Mouse (Mus musculus) cerebral cortex, adult 2 months (tissue): ENCODE results near the gene Gm20388.

Experiments used
- WGBS: fragments of 180-500 bp; shearing (Covaris S2); methylation state at CpG from one replicate; pipeline ENCODE4 v1.1.7; 2018; 5-methylcytosine and 5-hydroxymethylcytosine counted together

Gm20388 gene

DNA sequence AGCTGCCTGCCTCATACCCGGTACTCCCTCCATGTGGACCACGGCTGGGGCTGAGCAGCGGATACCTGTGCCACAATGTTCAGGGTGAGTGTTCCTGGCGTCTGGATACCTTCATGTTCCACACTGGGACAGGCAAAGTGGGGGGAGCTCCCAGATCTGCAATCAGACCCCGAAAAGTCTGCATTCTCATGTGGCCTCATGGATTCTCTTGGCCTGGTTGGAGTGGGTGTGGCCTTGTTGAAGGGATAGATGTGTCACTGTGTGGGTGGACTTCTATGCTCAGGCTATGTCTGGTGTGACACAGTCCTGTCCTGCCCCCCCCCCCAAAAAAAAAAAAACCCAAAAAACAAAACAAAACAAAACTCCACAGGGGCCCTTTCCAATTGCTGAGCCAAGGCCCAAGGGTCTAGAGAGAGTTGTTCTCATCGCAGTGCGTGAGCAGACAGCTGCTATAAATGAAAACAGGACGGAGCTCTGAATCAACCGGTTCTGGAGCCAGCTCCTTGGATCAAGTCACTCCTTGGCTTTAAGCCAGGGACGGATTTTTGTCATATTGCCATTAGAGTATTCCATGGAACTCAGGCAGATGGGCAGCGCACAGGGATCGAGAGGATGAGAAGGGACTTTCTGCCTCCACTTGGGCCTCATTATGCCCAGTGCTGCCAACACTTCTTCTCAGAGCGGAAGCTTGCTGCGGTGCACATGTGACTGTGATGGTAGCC is 3231.3 kb downstream of the Gm20388 start:
- WGBS = 42% methylated on average over 14 of the region's 14 CpGs

GRCm38 (mm10) chr8:123145279-123145678 is 3234.6 kb downstream of the Gm20388 start:
- WGBS = 68% methylated on average over 6 of the region's 6 CpGs

- 54% methylated on average over 7 of the region's 7 CpGs for WGBS
Observed at GRCm38 (mm10) chr8:123146390-123146789, 3235.7 kb downstream of the Gm20388 start.

- 44% methylated on average over 9 of the region's 9 CpGs for WGBS
Observed at GRCm38 (mm10) chr8:123150737-123151171, 3240.1 kb downstream of the Gm20388 start.

DNA sequence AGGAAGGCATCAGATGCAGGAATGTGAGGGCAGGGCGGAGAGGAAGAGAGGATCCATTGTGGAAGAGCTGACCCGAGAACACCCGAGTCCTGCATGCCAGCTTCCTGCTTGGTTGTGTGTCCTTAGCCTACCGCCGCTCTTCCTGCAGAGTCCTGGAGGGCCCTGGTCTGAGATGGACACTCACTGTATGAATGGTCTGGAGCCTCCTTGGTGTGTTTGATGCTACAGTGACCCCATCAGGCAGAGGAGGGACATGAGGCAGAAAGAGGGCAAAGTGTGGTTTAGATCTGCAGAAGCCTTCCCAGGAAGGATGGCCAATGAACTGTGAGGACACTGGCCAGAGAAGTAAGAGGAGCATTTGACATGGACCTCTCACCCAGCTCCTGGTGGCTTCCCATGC is 3244.5 kb downstream of the Gm20388 start:
- WGBS = 67% methylated on average over 5 of the region's 5 CpGs

- 87% methylated on average over 9 of the region's 9 CpGs for WGBS
Observed at GRCm38 (mm10) chr8:123156070-123156773, 3245.6 kb downstream of the Gm20388 start.

DNA sequence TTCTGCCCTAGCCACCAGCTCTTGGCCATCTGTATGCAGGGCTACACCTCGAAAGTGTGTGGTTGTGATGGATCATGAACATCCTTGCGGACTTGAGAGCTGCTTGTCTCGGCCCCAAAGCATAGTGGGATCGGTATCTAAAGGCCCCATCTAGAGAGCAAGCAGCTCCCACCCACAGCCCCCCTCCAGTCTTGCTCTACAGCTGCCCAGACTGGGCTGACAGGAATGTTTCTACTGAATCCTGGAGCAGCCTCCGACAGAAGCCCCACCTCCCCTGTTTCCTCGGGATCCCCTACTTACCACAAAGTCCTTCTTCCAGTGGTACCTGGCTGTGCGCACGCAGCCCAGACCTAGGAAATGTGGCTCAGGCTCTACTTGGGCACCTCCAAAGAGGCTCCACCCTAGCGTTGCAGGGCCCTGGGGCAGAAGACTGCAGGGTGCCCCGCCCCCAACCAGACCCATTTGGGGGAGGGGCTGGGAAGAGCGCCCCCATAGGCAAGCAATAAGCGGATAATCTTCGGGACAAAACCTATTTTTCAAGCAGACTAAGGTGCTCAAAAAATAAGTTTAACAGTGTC is 3247.3 kb downstream of the Gm20388 start, which contains the start of gene Sult5a1:
Sult5a1 (minus strand) TSS at position 428 of the 578 bp plus-strand sequence.
- WGBS = 47% methylated on average over 13 of the region's 13 CpGs

DNA sequence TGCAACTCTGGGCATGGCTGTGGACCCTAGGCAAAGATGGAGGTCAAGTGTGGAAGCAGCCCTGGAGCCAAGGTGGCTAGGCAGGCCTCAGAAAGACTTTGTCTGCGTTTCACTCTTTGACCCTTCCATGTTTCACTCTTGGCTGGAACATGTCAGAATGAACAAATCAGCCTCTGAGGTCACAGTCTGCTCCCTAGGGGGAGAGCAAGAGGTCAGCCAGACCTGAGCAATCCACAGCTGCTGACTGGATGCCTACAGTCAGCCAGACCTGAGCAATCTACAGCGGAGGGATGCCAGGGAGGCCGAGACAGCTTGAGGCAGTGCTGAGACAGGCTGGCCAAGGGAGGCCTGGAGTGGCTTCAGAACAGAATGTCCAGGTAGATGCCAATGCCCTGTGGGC is 3270.8 kb downstream of the Gm20388 start:
- 90% methylated on average over 3 of the region's 3 CpGs for WGBS

DNA sequence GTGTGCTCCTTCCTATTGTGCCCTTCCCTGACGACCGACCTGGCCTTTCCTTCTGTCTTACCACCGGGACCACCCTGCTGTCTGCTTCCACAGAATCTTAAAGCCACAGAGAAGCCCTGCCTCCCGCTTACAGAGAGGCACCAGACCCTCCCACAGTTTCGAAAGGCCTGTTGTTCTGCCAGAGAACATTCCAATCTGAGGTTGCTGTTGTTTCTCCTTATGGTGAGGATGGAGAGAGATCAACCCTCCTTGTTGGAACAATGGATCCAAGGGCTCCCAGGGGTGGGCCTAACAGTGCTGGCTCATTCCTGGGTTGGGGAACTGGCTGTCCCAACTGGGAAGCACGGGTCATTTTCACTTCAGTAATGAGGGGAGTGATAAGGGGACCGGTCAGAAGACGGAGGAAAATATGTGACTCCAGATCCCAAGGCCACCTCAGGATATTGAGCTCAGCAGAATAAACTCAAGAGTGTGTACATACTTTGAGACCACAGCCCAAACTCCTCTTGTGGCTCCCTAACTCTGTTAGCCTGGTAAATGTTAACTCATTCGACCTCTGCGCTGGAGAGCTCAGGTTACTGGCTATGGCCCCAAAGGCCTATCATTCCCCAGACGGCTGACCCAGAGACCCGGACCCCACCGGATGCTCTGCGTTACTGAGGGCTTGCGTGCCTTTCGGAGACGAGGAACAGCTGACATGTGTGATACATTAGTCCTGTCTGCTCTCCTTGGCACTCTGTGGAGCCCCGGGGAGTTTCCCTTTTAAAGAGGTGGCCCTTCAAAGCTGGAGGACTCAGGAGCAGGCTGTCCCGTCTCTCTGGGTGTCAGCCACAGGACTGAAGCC is 3275.1 kb downstream of the Gm20388 start, which contains the start of gene Dpep1:
Dpep1 (plus strand) TSS at position 677 of the 844 bp plus-strand sequence.
- WGBS = 67% methylated on average over 19 of the region's 19 CpGs

- 60% methylated on average over 2 of the region's 2 CpGs for WGBS
Observed at GRCm38 (mm10) chr8:123188006-123188405, 3277.4 kb downstream of the Gm20388 start.

- WGBS = 39% methylated on average over 7 of the region's 7 CpGs
Observed at GRCm38 (mm10) chr8:123188841-123189240, 3278.2 kb downstream of the Gm20388 start.

GRCm38 (mm10) chr8:123190678-123191077 is 3280.0 kb downstream of the Gm20388 start:
- 1% methylated on average over 9 of the region's 9 CpGs for WGBS

DNA sequence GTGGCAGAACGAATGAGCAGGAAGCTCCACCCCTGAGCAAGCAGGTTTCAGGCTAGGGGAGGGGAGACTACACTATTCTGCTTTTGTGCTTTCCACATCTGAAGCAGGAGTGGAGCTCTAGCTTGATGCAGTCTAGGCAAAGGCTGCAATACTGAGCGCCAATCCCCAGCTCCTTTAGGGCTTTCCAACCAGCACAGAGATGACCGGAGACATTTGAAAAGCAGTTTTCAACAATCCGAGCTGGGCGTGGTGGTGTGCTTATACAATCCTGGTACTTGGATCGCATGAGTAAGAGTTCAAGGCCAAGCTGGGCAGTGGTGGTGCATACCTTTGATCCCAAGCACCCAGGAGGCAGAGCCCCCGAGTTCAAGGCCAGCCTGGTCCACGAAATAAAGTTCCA is 3281.3 kb downstream of the Gm20388 start:
- WGBS = 63% methylated on average over 8 of the region's 8 CpGs

DNA sequence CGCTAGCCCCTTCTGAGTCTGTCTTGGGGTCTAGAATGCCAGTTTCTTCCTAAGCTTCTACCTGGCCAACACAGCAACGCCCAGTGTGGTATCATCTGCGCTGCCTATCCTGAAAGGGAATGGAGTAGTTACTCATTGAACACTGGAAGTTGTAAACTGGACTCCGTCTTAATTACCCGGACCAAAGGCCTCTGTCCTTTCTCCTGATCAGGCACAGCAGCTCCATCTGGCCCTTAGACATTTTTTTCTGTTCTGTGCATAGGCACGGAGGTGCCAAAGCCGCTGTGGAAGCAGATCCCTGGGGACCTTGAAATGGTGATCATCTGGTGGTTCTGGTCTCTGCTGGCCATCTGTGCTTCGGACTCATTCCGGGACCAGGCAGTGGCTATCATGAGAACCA is 3283.1 kb downstream of the Gm20388 start:
- WGBS = 95% methylated on average over 9 of the region's 9 CpGs

GRCm38 (mm10) chr8:123197016-123197415 is 3286.4 kb downstream of the Gm20388 start:
- 87% methylated on average over 5 of the region's 5 CpGs for WGBS

- 79% methylated on average over 14 of the region's 14 CpGs for WGBS
Observed at GRCm38 (mm10) chr8:123199864-123200263, 3289.2 kb downstream of the Gm20388 start.

DNA sequence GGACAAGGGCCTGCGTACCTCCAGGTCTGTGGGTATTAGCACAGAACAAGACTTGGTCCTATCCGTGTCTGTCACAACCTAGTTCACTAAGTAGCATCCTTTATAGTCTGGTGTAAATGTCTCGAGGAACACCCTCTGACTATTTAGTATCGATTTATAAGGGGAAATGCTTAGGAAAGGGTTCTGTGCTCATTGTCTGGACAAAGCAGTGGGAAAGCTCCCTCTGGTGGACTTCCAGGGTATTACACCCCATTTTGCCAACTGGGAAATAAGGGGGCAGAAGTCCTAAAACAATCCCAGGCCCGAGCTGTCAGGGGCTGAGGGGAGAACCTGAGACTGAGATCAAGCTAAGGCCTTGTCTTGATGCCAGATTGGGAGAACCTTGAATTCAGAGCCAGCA is 3291.6 kb downstream of the Gm20388 start:
- WGBS = 20% methylated on average over 5 of the region's 5 CpGs

GRCm38 (mm10) chr8:123203571-123203970 is 3292.9 kb downstream of the Gm20388 start:
- WGBS = 54% methylated on average over 3 of the region's 3 CpGs

- 41% methylated on average over 10 of the region's 10 CpGs for WGBS
Observed at GRCm38 (mm10) chr8:123211876-123212275, 3301.2 kb downstream of the Gm20388 start.

DNA sequence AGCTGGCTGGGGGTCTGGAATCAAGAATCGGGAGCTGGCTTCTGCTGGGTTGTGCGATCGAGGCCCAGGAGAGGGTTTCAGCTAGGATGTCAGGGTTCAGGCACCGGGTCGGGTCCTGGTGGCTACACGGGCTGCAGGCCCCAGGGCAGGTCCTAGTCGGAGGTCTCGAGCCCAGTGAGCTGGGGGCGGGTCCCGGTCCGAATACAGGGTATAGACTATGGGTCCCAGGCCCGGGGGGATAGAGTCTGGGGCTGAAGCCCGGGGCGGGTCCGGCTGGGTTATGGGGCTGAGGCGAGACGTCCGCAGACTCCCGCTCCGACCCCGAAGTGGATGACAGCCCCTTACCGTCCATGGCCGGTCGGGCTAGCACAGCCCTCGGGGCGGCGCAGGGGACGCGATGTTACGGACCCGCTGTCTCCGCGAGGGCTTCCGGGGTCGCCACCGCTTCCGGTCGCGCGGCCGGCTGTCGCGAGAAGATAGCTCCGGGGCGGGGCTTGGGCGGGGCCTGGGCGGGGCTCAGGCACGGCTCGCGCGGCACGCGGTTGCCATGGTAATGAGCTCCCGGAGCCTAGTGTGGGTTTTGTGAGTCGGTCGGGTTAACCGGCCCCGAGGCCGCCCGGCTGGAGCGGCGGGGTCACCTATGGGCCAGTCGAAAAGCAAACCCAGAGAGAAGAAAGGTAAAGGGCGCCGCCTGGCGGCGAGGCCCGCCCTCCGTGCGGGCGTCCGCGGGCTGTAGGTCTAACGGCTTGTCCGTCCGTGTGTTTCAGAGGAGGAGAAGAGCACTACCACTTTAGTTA is 3301.9 kb downstream of the Gm20388 start, which contains the start of the genes Chmp1a and Spata33:
Chmp1a (minus strand) TSS at position 443 of the 797 bp plus-strand sequence.
Spata33 (plus strand) TSS at position 512 of the 797 bp plus-strand sequence.
- WGBS = under 1% methylated on average over 76 of the region's 76 CpGs
